Mouse (Mus musculus): ENCODE results near the gene Slc25a36.

Slc25a36 gene

GRCm38 (mm10) chr9:97110571-97111390, at the start of gene Slc25a36:
Gene Slc25a36 (minus strand): TSS chr9:97111157.
- DNase-seq (ENCODE audit: low read depth, low spot score): peak; percentile 89

DNA sequence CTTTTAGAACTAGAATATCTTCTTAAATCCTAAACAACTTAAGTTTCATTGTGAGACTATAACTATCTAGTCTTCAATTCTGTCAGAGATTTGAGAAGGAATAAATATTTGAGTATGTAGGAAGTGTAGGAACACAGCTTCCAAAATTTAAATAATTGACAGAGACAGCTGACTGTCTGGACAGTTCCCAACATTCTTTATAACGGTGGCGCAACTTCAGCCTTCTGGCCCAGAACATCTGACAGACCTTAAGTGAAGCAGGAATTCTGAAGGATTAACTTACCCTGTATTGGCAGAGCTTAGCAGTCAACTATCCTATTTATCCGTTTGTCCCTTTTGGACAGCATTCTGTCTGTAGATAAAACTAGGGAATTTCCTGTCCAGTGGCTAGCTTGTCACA, 47.5 kb upstream of the Slc25a36 start:
- DNase-seq (ENCODE audit: low read depth, low spot score): no peak

DNA sequence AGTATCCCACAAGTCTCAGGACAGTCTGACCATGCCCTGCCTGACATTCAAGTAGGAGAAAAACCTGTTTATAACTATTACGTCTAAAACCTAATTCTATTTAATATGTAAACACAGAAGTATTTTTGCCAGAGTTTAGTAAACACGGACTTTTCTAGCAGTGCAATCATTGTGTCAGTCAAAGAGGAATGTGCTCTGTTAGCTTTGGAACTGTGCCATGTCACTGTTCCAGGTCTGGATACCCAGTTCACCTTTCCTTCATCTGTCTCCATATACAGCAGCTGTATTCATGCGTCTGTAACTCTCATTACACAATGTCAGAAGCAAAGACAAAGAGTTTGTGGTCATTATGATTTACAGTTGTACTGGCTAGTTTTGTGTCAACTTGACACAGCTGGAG, 45.0 kb upstream of the Slc25a36 start:
- no peak for DNase-seq (ENCODE audit: low read depth, low spot score)

DNA sequence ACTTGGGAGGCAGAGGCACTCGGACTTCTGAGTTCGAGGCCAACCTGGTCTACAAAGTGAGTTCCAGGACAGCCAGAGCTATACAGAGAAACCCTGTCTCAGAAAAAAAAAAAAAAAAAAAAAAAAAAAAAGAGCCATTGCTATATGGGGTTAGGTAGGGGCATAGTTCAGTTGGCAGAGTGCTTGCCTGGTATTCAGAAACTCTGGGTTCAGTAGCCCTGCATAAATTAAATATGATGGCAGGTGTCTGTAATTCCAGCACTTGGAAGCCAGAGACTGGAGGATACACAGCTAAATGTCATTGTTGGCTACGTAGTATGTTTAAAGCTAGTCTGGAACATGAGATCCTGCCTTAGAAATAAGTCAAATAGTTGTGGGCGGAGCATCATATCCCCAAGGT, 44.0 kb upstream of the Slc25a36 start:
- no peak for DNase-seq (ENCODE audit: low read depth, low spot score)

- DNase-seq (ENCODE audit: low read depth, low spot score): no peak
Observed at GRCm38 (mm10) chr9:97153006-97153405, 42.0 kb upstream of the Slc25a36 start.

GRCm38 (mm10) chr9:97147270-97147669, 36.3 kb upstream of the Slc25a36 start:
- no peak for DNase-seq (ENCODE audit: low read depth, low spot score)

- DNase-seq (ENCODE audit: low read depth, low spot score): no peak
Observed at GRCm38 (mm10) chr9:97145351-97145750, 34.4 kb upstream of the Slc25a36 start.

DNA sequence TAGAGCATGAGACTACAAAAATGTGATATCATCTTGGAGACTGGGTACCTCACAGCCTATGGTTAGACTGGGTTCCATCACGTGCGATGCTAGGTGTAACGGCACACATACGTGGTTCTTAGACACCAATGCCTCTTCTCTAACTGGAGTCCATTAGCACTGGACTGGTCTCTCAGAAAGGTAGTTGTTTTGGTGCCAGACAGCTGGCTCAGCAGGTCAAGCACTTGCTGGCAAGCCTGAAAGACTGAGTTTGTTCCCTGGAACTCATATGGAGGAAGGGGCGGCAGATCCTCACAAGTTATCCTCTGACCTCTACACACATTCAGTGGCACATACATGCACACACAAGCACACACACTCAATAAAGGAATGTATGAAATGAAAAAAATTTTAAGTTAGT, 32.5 kb upstream of the Slc25a36 start:
- no peak for DNase-seq (ENCODE audit: low read depth, low spot score)

- DNase-seq (ENCODE audit: low read depth, low spot score): no peak
Observed at GRCm38 (mm10) chr9:97142558-97142957, 31.6 kb upstream of the Slc25a36 start.

GRCm38 (mm10) chr9:97141723-97142122, 30.8 kb upstream of the Slc25a36 start:
- no peak for DNase-seq (ENCODE audit: low read depth, low spot score)

- no peak for DNase-seq (ENCODE audit: low read depth, low spot score)
Observed at GRCm38 (mm10) chr9:97140145-97140932, 29.4 kb upstream of the Slc25a36 start.

- DNase-seq (ENCODE audit: low read depth, low spot score): no peak
Observed at GRCm38 (mm10) chr9:97137678-97138077, 26.7 kb upstream of the Slc25a36 start.

DNA sequence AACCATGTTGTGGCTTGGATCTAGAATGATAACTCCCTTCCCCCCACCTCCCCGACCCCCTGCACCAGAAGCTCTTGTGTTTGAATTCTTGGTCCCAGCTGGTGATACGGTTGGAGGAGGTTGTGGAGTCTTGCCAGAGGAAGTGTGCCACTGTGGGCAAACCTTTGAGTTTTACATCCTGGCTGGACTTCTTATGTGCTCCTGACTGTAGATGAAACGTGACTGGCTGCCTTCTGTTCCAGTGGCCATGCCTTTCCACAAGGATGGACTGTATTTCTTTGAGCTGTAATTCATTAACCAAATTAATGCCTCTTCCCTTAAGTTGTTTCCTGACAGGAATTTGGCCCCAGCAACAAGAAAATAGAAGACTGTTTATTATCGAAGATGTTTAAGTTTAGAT, 26.2 kb upstream of the Slc25a36 start:
- no peak for DNase-seq (ENCODE audit: low read depth, low spot score)

GRCm38 (mm10) chr9:97135866-97136265, 24.9 kb upstream of the Slc25a36 start:
- DNase-seq (ENCODE audit: low read depth, low spot score): no peak

DNA sequence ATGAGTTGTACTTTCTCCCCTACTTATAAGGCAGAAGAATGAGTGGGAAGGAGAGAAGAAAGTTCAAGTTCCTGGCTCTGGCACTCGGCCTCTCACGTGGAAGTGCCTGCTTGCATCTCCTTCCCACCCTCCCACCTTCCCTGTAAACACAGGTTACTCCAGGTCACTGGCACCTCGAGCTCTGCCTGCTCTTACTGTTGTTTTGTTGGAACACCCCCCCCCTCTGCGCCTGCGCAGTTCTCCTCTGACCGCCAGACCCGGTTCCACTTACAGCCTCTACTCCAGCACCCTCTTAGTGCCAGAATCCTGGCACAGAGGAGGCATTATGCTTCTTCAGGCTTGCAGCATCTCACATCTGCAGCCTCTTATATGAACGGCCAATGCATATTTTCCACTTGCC, 22.2 kb upstream of the Slc25a36 start:
- no peak for DNase-seq (ENCODE audit: low read depth, low spot score)

GRCm38 (mm10) chr9:97130001-97130400, 19.0 kb upstream of the Slc25a36 start:
- no peak for DNase-seq (ENCODE audit: low read depth, low spot score)

- no peak for DNase-seq (ENCODE audit: low read depth, low spot score)
Observed at GRCm38 (mm10) chr9:97123934-97124692, 13.2 kb upstream of the Slc25a36 start.

- DNase-seq (ENCODE audit: low read depth, low spot score): no peak
Observed at GRCm38 (mm10) chr9:97121432-97121831, 10.5 kb upstream of the Slc25a36 start.

DNA sequence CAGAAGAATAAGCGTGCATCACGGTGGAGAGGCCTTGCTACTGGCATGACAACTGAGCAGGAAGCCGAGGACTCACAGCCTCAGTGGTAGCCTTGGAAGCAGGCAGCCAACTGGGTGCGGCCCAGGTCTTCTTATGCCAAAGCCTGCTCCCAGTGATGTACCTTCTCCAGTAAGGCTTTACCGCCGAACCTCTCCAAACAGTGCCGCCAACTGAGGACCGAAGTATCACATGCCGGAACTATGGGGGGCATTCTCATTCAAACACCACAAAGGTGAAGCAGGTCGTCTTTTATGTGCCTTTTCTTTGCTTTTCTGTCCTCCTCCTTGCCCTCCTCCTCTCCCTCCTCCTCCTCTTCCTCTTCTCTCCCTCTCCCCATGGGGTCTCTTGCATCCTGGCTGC, 3.3 kb upstream of the Slc25a36 start:
- DNase-seq (ENCODE audit: low read depth, low spot score): no peak

DNA sequence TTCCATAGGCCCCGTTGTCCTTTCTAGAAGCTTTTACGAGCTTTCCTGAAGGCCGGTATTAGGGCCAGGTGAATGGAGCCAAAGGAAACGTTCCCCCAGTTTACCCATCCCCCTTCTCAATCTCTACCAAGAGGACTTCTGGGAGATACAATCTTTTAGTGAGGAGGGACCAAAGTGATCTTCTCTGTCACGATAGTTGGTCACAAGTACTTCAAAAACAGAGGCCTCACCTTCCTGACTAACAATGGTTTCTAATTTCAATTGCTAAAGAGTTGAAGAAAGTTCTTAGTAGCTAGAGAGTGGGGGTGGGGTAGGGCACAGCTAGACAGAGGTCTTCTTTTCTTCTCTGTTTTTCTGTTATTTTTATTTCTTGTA, 2.6 kb upstream of the Slc25a36 start:
- DNase-seq (ENCODE audit: low read depth, low spot score): no peak

- no peak for DNase-seq (ENCODE audit: low read depth, low spot score)
Observed at GRCm38 (mm10) chr9:97112797-97113554, 2.0 kb upstream of the Slc25a36 start.

Data from retina, postnatal 7 days (tissue).